Mouse (Mus musculus) megakaryocyte, embryonic 14.5 days (primary cell): ENCODE measurements around the gene Rps27rt.

ENCODE experiments used
- FLI1 ChIP-seq: IDR thresholded peaks from 2 replicates; pipeline ENCODE4 v1.6.1; 2012; ENCODE audit warnings: low read length, inconsistent platforms, mixed read lengths
- GATA1 ChIP-seq: IDR thresholded peaks from 3 replicates; pipeline ENCODE4 v1.6.1; 2012; ENCODE audit warnings: mixed read lengths, low read length, inconsistent platforms, borderline replicate concordance

GRCm38 (mm10) chr9:115023708-115024383, 41.3 kb upstream of the Rps27rt start:
- TF ChIP-seq GATA1 (no peak), FLI1 (no peak)
